23 mouse cellular contexts compared by ENCODE assay signal in the genomic region with DNA sequence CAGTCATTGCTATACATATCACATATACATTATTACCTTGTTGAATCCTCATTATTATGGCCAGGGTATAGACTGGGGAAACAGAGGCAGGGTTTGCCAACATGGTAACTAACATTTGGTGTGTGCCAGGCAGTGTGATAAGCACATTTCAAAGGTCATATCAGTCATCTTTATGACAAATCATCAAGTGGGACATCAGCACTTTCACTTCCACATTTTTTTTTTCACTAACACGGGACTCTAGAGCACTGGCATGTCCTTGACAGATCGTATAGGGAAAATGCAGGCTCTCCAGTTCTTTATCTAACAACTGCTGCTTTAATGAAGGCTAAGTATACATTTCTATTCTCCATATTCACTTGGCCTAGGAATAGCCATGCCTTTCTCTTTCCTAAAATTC. TPM values are rescaled to one million over a fixed set of nuclear protein-coding genes. Genes with fewer than 3 reads are reported as not detected.
A peak's percentile ranks its signal among the peaks of the same experiment; 100 is the strongest.
DNase-seq lines count a peak whose midpoint lies in the region; ATAC-seq and TF ChIP-seq lines count a peak whose summit lies in the region.
"Had no signal": no experiment of that assay in that cellular context is flagged by ENCODE, and none has a peak within 500 bp of the region (broad histone marks: within the 10 kb centered on the region; RNA-seq: fewer than 3 reads in every experiment).

No protein-coding gene starts in this region.

- no peak overlapping the region for H3K4me3 ChIP-seq in intestine, postnatal 0 days (ENCODE audit: low read depth, low read length)
- no peak overlapping the region for H3K4me3 ChIP-seq in intestine, embryonic 16.5 days (ENCODE audit: low read length)
- H3K4me3 ChIP-seq: embryonic facial prominence, embryonic 12.5 days; forebrain, embryonic 15.5 days; heart, embryonic 13.5 days; hindbrain, embryonic 12.5 days had no signal

- TF ChIP-seq CTCF in intestine, postnatal 0 days (IDR thresholded peaks at IDR 0.05; ENCODE audit: low read depth), result no peak

- H3K4me2 ChIP-seq in intestine, postnatal 0 days (replicated peaks; ENCODE audit: low read depth), result no peak overlapping the region
- H3K4me2 ChIP-seq in intestine, embryonic 16.5 days (ENCODE audit: low read depth, low read length), result no peak overlapping the region
- H3K4me2 ChIP-seq: embryonic facial prominence, embryonic 12.5 days; forebrain, embryonic 15.5 days; heart, embryonic 13.5 days; hindbrain, embryonic 12.5 days had no signal

- 30% methylated on average over 2 of the region's 2 CpGs for WGBS in intestine, postnatal 0 days
- WGBS in intestine, embryonic 16.5 days, result 56% methylated on average over 2 of the region's 2 CpGs

- ATAC-seq in intestine, postnatal 0 days, result 0 out of 2 replicates have a peak, but pooled peaks have one; percentile 4
- ATAC-seq in intestine, embryonic 16.5 days, result no peak
- peak; percentile 88 for ATAC-seq in granulocyte monocyte progenitor cell, adult 5-6 weeks (replicated peaks; ENCODE audit: poor library complexity, severe bottlenecking)
- peak; percentile 74; the same call in 1 of the 2 replicates for ATAC-seq in monocyte, adult 5-6 weeks (replicated peaks; ENCODE audit: insufficient number of reproducible peaks, low FRiP score, low TSS enrichment, poor library complexity, severe bottlenecking)
- ATAC-seq: activated CD4-positive, CD25-positive, alpha-beta regulatory T cell, adult 4 months; forebrain, embryonic 15.5 days; hindbrain, embryonic 16.5 days; Patski had no signal

- H3K4me1 ChIP-seq in intestine, postnatal 0 days (replicated peaks; ENCODE audit: control insufficient read depth, insufficient read depth, low read length), result peaks cover 4% of the 10 kb centered on the region; the same call in 1 of the 2 replicates
- H3K4me1 ChIP-seq in intestine, embryonic 16.5 days (ENCODE audit: control insufficient read depth, insufficient read depth, low read length), result peaks cover 8% of the 10 kb centered on the region; the same call in 1 of the 2 replicates
- H3K4me1 ChIP-seq: embryonic facial prominence, embryonic 12.5 days; heart, embryonic 13.5 days; hindbrain, embryonic 12.5 days had no signal

- no peak overlapping the region for H3K9ac ChIP-seq in intestine, postnatal 0 days (ENCODE audit: low read depth, low read length)
- no peak overlapping the region for H3K9ac ChIP-seq in intestine, embryonic 16.5 days (ENCODE audit: low read depth, low read length)
- H3K9ac ChIP-seq: embryonic facial prominence, embryonic 12.5 days; forebrain, embryonic 15.5 days; heart, embryonic 13.5 days; hindbrain, embryonic 12.5 days had no signal

- H3K36me3 ChIP-seq in intestine, postnatal 0 days (ENCODE audit: control insufficient read depth, insufficient read depth), result no peaks in the 10 kb centered on the region
- no peaks in the 10 kb centered on the region for H3K36me3 ChIP-seq in intestine, embryonic 16.5 days (ENCODE audit: control insufficient read depth, insufficient read depth, low read length)
- H3K36me3 ChIP-seq: embryonic facial prominence, embryonic 12.5 days; forebrain, embryonic 15.5 days; heart, embryonic 13.5 days; hindbrain, embryonic 12.5 days had no signal

- no peaks in the 10 kb centered on the region for H3K27me3 ChIP-seq in intestine, postnatal 0 days (replicated peaks; ENCODE audit: control insufficient read depth, insufficient read depth, low read length)
- H3K27me3 ChIP-seq in intestine, embryonic 16.5 days (replicated peaks; ENCODE audit: control insufficient read depth, insufficient read depth, low read length), result no peaks in the 10 kb centered on the region
- H3K27me3 ChIP-seq: embryonic facial prominence, embryonic 12.5 days; forebrain, embryonic 15.5 days; heart, embryonic 13.5 days; hindbrain, embryonic 12.5 days; Patski had no signal

- H3K9me3 ChIP-seq in intestine, postnatal 0 days (ENCODE audit: control insufficient read depth), result no peaks in the 10 kb centered on the region
- H3K9me3 ChIP-seq in intestine, embryonic 16.5 days (ENCODE audit: control insufficient read depth, low read length), result no peaks in the 10 kb centered on the region
- H3K9me3 ChIP-seq: embryonic facial prominence, embryonic 12.5 days; forebrain, embryonic 15.5 days; heart, embryonic 13.5 days; hindbrain, embryonic 12.5 days had no signal

- DNase-seq in A20 (ENCODE audit: low read depth, low spot score), result peak; percentile 41
- DNase-seq in layer of hippocampus, postnatal 10 days (ENCODE audit: low spot score in 2 of 2), result no peak
- DNase-seq in adrenal gland, postnatal 14 days, result no peak
- DNase-seq in adrenal gland, adult 18-20 months (ENCODE audit: low spot score in 2 of 2), result no peak
- DNase-seq: adrenal gland, adult 2 months; adrenal gland, postnatal 36 days; cerebellum, adult 11 months; cerebellum, adult 8-10 months; cerebellum, postnatal 14 days; gastrocnemius, postnatal 10 days; heart, postnatal 4 days had no signal

- 0 out of 2 replicates have a peak overlapping the region, but pooled peaks have one; percentile 30 for H3K27ac ChIP-seq in intestine, postnatal 0 days (ENCODE audit: low read depth, low read length)
- H3K27ac ChIP-seq in intestine, embryonic 16.5 days (ENCODE audit: low read length), result no peak overlapping the region
- H3K27ac ChIP-seq: embryonic facial prominence, embryonic 12.5 days; forebrain, embryonic 15.5 days; heart, embryonic 13.5 days; hindbrain, embryonic 12.5 days had no signal

RNA-seq across cellular contexts. Expression of a gene that starts 25.1 kb away (rescaled TPM):
- 16.2 and 17.2 TPM in 2 replicates for polyA plus RNA-seq in intestine, postnatal 0 days (2015; fragmentation: Nextera tagmentation; extraction: Ambion mirVana)
- 12.9 and 14.8 TPM in 2 replicates for polyA plus RNA-seq in intestine, embryonic 16.5 days (2015; fragmentation: Nextera tagmentation; extraction: Ambion mirVana)
- not detected in 2 replicates for total RNA-seq in granulocyte monocyte progenitor cell, adult 5-6 weeks (2014; fragmentation: Nextera tagmentation)
- total RNA-seq in granulocyte monocyte progenitor cell, adult 5-6 weeks (2017), result not detected in 2 replicates
- 0.38 TPM in 1 of 3 replicates, not detected in the others for total RNA-seq in monocyte, adult 5-6 weeks (2017)
- total RNA-seq in layer of hippocampus, postnatal 10 days (2021), result 10 to 100 TPM; 43.1 to 47.0 TPM
- total RNA-seq in adrenal gland, postnatal 14 days (2021), result 2.9 and 3.0 TPM in 2 replicates
- 1 to 10 TPM; 1.3 to 2.5 TPM for total RNA-seq in adrenal gland, adult 18-20 months (2021)
- polyA plus RNA-seq: activated CD4-positive, CD25-positive, alpha-beta regulatory T cell, adult 4 months; C2C12 had no signal

Comparison
In these comparisons a context has a peak if more than half of its experiments do, and no peak if none do; other contexts are left out.
1. RNA of a gene that starts 25.1 kb away (total RNA-seq): 43.1 to 47.0 TPM in layer of hippocampus, postnatal 10 days; 2.9 to 3.0 TPM in adrenal gland, postnatal 14 days, 1.3 to 2.5 TPM in adrenal gland, adult 18-20 months, 0.38 TPM in monocyte, adult 5-6 weeks and not detected in granulocyte monocyte progenitor cell, adult 5-6 weeks; every median in the first group is over 10 times any median in the second.